Mouse (Mus musculus) adrenal gland, postnatal 14 days (tissue): ENCODE measurements around the gene Entpd4b. TPM values are rescaled to one million over a fixed set of nuclear protein-coding genes. Genes with fewer than 3 reads are reported as not detected.
"Not testable (repeated sequence)": the region's sequence is repeated elsewhere in the genome, so short reads cannot be mapped to it uniquely, and the experiment has no call there.

Experiments used
- DNase-seq: peaks from one replicate; pipeline ENCODE4 v3.0.0; 2021; ENCODE audit warnings: mixed read lengths
- long read RNA-seq, 2 experiments: library from polyadenylated mRNA; stranded (forward); transcript quantifications; one replicate each; pipeline ENCODE4 v2.0.0; 2021
- total RNA-seq: library from RNA; stranded (reverse); gene quantifications from 2 replicates; pipeline ENCODE4 v1.2.3, GENCODE M21; 2021

Entpd4b gene
- 75.7 and 81.4 TPM in 2 replicates for total RNA-seq
- long read RNA-seq, experiment 1, transcript Entpd4b-204 (13 exons, 3,589 nt): major isoform, 162 of 223 reads
- long read RNA-seq, experiment 1, partial matches to known transcripts: 6 of 223 reads
- long read RNA-seq, experiment 1, other reads (novel, unspliced or antisense): 54 of 223 reads
- long read RNA-seq, experiment 2, transcript Entpd4b-204 (13 exons, 3,589 nt): major isoform, 148 of 205 reads
- long read RNA-seq, experiment 2, partial matches to known transcripts: 8 of 205 reads
- long read RNA-seq, experiment 2, other reads (novel, unspliced or antisense): 47 of 205 reads

GRCm38 (mm10) chr14:69555110-69555831, at the start of gene Entpd4b:
Gene Entpd4b, plus strand, starts transcription at chr14:69555424.
- not testable (repeated sequence) for DNase-seq

GRCm38 (mm10) chr14:69507000-69507399, 48.2 kb upstream of the Entpd4b start:
- DNase-seq: not testable (repeated sequence)

GRCm38 (mm10) chr14:69512449-69512848, 42.8 kb upstream of the Entpd4b start, which contains the start of gene Gm27179:
Gene Gm27179, minus strand, starts transcription at chr14:69512549.
- not testable (repeated sequence) for DNase-seq

GRCm38 (mm10) chr14:69520810-69521209, 34.4 kb upstream of the Entpd4b start:
- not testable (repeated sequence) for DNase-seq

- not testable (repeated sequence) for DNase-seq
These were observed 32.2 kb upstream of the Entpd4b start for GRCm38 (mm10) chr14:69523001-69523400.

GRCm38 (mm10) chr14:69526202-69526601, 29.0 kb upstream of the Entpd4b start:
- DNase-seq: not testable (repeated sequence)

- not testable (repeated sequence) for DNase-seq
These were observed 18.7 kb upstream of the Entpd4b start for GRCm38 (mm10) chr14:69536539-69536938.

GRCm38 (mm10) chr14:69540113-69540512, 15.1 kb upstream of the Entpd4b start:
- DNase-seq: not testable (repeated sequence)

- not testable (repeated sequence) for DNase-seq
These were observed 12.5 kb upstream of the Entpd4b start for GRCm38 (mm10) chr14:69542695-69543094.

- DNase-seq: not testable (repeated sequence)
These were observed 11.2 kb upstream of the Entpd4b start for GRCm38 (mm10) chr14:69544033-69544432.

- not testable (repeated sequence) for DNase-seq
These were observed 10.2 kb upstream of the Entpd4b start for GRCm38 (mm10) chr14:69545052-69545451.

GRCm38 (mm10) chr14:69547310-69547709, 7.9 kb upstream of the Entpd4b start:
- not testable (repeated sequence) for DNase-seq

GRCm38 (mm10) chr14:69556820-69557219, 1.6 kb downstream of the Entpd4b start:
- not testable (repeated sequence) for DNase-seq

GRCm38 (mm10) chr14:69557550-69557949, 2.3 kb downstream of the Entpd4b start:
- DNase-seq: not testable (repeated sequence)

Other genes starting within 250 kb of the Entpd4b start
- gene Gm16867, start 52.1 kb upstream of the Entpd4b start, total RNA-seq: 7.6 and 8.2 TPM in 2 replicates
- not detected in 2 replicates for gene Gm27179, start 42.9 kb upstream of the Entpd4b start, total RNA-seq